Mouse (Mus musculus): ENCODE measurements around the gene Akt2. TPM values are rescaled to one million over a fixed set of nuclear protein-coding genes. Genes with fewer than 3 reads are reported as not detected.

Gene Akt2
- polyA plus RNA-seq, 1 experiment from 2014 or later, result 51.1 TPM

DNA sequence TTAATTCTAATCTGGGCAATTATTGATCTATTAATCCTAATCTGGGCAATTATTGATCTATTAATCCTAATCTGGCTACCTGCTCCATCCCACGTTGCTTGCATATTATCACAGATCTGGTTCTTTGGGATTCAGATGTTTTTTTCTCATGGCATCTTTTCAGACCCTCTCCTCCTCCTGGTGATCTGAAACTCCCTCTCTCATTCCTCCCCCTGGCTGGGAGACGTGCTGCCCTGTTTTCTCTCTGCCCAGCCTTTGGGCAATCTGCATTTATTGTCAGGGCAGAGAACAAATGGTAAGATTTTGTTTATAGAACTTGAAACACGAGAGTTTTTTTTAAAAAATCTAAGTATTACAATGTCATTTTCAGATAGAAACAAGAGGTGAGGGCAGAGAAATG lies 96.5 kb downstream of the Akt2 start:
- WGBS, result 66% methylated on average over 3 of the region's 3 CpGs
- Histone ChIP-seq H3K9me3 (ENCODE audit: control insufficient read depth, low read length) (no peaks in the 10 kb centered on the region), H3K4me1 (replicated peaks; ENCODE audit: control insufficient read depth, insufficient read depth, low read length) (peaks cover 13% of the 10 kb centered on the region), H3K27ac (no peak overlapping the region), H3K4me2 (replicated peaks) (peak overlapping the region; percentile 86), H3K36me3 (replicated peaks; ENCODE audit: control insufficient read depth, insufficient read depth) (no peaks in the 10 kb centered on the region), H3K4me3 (replicated peaks; ENCODE audit: low read length) (peak overlapping the region; percentile 41; the same call in 1 of the 2 replicates), H3K27me3 (ENCODE audit: control insufficient read depth, insufficient read depth, low read length) (no peaks in the 10 kb centered on the region), H3K9ac (peak overlapping the region; percentile 66)
- no peak for DNase-seq (ENCODE audit: low spot score)
- no peak for ATAC-seq (ENCODE audit: low FRiP score)

DNA sequence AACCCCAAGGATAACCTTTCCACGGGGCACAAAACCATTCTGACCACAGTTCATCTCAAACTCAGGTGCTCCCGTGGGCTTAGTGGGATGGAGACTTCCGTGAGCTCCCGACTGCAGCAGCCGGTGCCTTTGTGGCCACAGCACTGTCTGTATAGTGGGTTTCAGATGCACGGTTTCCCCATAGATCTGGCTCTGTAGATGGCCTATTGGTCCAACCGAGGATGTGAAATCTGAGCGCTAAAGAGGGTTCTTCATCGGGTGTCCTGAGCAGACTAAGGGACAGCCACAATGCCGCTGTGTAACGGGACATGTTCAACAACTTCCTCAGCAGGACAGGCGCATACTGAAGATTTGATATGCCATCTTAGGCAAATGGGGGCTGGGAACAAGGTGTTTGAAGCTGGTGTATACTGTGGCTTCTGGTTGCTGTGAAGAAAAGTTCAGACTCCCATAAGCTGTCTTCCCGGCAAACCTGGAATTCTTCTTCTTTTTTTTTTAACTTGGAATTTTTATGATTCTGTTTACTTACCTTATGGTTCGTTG lies 97.0 kb downstream of the Akt2 start:
- ATAC-seq (ENCODE audit: low FRiP score) (no peak), DNase-seq (ENCODE audit: low spot score) (no peak)
- Histone ChIP-seq H3K27ac (peak overlapping the region; percentile 83), H3K4me3 (replicated peaks; ENCODE audit: low read length) (peak overlapping the region; percentile 41), H3K9ac (peak overlapping the region; percentile 66), H3K27me3 (ENCODE audit: control insufficient read depth, insufficient read depth, low read length) (no peaks in the 10 kb centered on the region), H3K4me2 (replicated peaks) (peak overlapping the region; percentile 86), H3K4me1 (replicated peaks; ENCODE audit: control insufficient read depth, insufficient read depth, low read length) (peaks cover 13% of the 10 kb centered on the region), H3K36me3 (replicated peaks; ENCODE audit: control insufficient read depth, insufficient read depth) (no peaks in the 10 kb centered on the region), H3K9me3 (ENCODE audit: control insufficient read depth, low read length) (no peaks in the 10 kb centered on the region)
- WGBS, result 31% methylated on average over 14 of the region's 14 CpGs

DNA sequence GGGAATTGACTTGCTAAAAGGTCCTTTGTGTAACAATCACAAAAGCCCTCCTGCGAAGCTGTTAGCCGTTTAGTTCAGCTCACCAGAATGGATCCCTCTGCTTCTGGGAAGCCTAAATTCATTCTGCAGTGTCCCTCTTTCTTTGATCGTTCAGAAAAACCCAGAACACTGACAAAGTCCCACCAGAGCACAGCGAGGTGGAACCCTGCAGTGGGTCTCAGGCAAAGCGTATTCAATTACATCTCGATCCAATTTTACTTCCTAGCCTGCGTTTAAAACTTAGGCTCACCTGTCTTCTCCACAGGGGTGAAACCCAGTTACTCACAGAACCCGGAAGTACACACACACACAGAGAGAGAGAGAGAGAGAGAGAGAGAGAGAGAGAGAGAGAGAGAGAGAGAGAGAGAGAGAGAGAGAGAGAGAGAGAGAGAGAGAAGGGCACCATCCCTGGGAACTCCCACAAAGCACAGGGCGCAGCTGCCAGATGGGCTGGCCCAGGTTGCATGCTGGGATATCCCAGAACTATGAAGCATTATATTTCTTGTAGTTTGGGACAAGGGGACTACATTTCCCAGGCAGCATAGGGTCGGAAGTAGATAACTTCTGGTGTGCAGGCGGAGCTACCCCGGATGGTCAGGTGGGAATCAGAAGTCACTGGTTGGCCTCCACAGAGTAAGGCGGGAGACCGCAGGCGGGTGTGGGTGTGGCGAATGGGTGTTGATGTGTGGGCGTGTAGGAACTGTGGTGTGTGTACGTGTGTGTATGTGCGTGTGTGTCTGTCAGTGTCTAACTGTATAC lies 97.7 kb downstream of the Akt2 start, which contains the start of gene Zfp607b:
Gene Zfp607b (plus strand): TSS at position 526 of the 798 bp plus-strand sequence.
- peak within 1 kb of the TSS; percentile 86 for H3K4me2 ChIP-seq (replicated peaks)
- peak; percentile 98 for ATAC-seq (ENCODE audit: low FRiP score)
- peaks cover 13% of the 10 kb centered on the region for H3K4me1 ChIP-seq (replicated peaks; ENCODE audit: control insufficient read depth, insufficient read depth, low read length)
- peak; percentile 86 for DNase-seq (ENCODE audit: low spot score)
- 1% methylated on average over 19 of the region's 19 CpGs for WGBS
- H3K4me3 ChIP-seq (replicated peaks; ENCODE audit: low read length), result peak within 1 kb of the TSS; percentile 41
- H3K27me3 ChIP-seq (ENCODE audit: control insufficient read depth, insufficient read depth, low read length), result no peaks in the 10 kb centered on the region
- peak within 1 kb of the TSS; percentile 66 for H3K9ac ChIP-seq
- H3K36me3 ChIP-seq (replicated peaks; ENCODE audit: control insufficient read depth, insufficient read depth), result no peaks in the 10 kb centered on the region
- no peaks in the 10 kb centered on the region for H3K9me3 ChIP-seq (ENCODE audit: control insufficient read depth, low read length)
- peak within 1 kb of the TSS; percentile 83 for H3K27ac ChIP-seq

Other genes with a start within 250 kb of the Akt2 start
- 30.6 and 34.6 TPM in 2 replicates for gene Shkbp1, start 235.5 kb upstream of the Akt2 start, polyA plus RNA-seq (2014; fragmentation: Nextera tagmentation; extraction: Ambion mirVana)
- gene Gm20479, start 234.1 kb upstream of the Akt2 start, polyA plus RNA-seq (2014; fragmentation: Nextera tagmentation; extraction: Ambion mirVana), result not detected in 2 replicates
- gene Sptbn4, start 143.9 kb upstream of the Akt2 start, polyA plus RNA-seq (2014; fragmentation: Nextera tagmentation; extraction: Ambion mirVana), result 4.0 and 4.2 TPM in 2 replicates
- 17.7 and 25.4 TPM in 2 replicates for gene Blvrb, start 143.6 kb upstream of the Akt2 start, polyA plus RNA-seq (2014; fragmentation: Nextera tagmentation; extraction: Ambion mirVana)
- gene Sertad3, start 117.8 kb upstream of the Akt2 start, polyA plus RNA-seq (2014; fragmentation: Nextera tagmentation; extraction: Ambion mirVana), result 8.4 and 9.3 TPM in 2 replicates
- gene Sertad1, start 104.6 kb upstream of the Akt2 start, polyA plus RNA-seq (2014; fragmentation: Nextera tagmentation; extraction: Ambion mirVana), result 7.9 and 8.9 TPM in 2 replicates
- 0.50 and 0.93 TPM in 2 replicates for gene Prx, start 92.2 kb upstream of the Akt2 start, polyA plus RNA-seq (2014; fragmentation: Nextera tagmentation; extraction: Ambion mirVana)
- gene Hipk4, start 68.3 kb upstream of the Akt2 start, polyA plus RNA-seq (2014; fragmentation: Nextera tagmentation; extraction: Ambion mirVana), result 1.2 and 1.5 TPM in 2 replicates
- 156 and 193 TPM in 2 replicates for gene Pld3, start 38.3 kb upstream of the Akt2 start, polyA plus RNA-seq (2014; fragmentation: Nextera tagmentation; extraction: Ambion mirVana)
- 25.1 and 26.4 TPM in 2 replicates for gene 2310022A10Rik, start 38.3 kb upstream of the Akt2 start, polyA plus RNA-seq (2014; fragmentation: Nextera tagmentation; extraction: Ambion mirVana)
- gene Ttc9b, start 62.4 kb downstream of the Akt2 start, polyA plus RNA-seq (2014; fragmentation: Nextera tagmentation; extraction: Ambion mirVana), result 98.6 and 100 TPM in 2 replicates
- gene Map3k10, start 83.0 kb downstream of the Akt2 start, polyA plus RNA-seq (2014; fragmentation: Nextera tagmentation; extraction: Ambion mirVana), result 23.5 and 27.2 TPM in 2 replicates
- gene Zfp607b, start 97.8 kb downstream of the Akt2 start, polyA plus RNA-seq (2014; fragmentation: Nextera tagmentation; extraction: Ambion mirVana), result 11.8 and 12.5 TPM in 2 replicates
- gene Zfp60, start 139.8 kb downstream of the Akt2 start, polyA plus RNA-seq (2014; fragmentation: Nextera tagmentation; extraction: Ambion mirVana), result 92.5 and 99.3 TPM in 2 replicates
- 1.6 and 1.8 TPM in 2 replicates for gene Zfp626, start 215.6 kb downstream of the Akt2 start, polyA plus RNA-seq (2014; fragmentation: Nextera tagmentation; extraction: Ambion mirVana)
- 11.4 and 14.9 TPM in 2 replicates for gene Zfp59, start 247.1 kb downstream of the Akt2 start, polyA plus RNA-seq (2014; fragmentation: Nextera tagmentation; extraction: Ambion mirVana)